Mouse (Mus musculus) midbrain, embryonic 13.5 days (tissue): ENCODE data around the gene Ubr2. TPM values are rescaled to one million over a fixed set of nuclear protein-coding genes. Genes with fewer than 3 reads are reported as not detected.

Source experiments
- ATAC-seq: fragments of 200-750 bp; cut with Nextera tagmentation; 2 replicates; pipeline ENCODE4 v1.8.0; 2017; ENCODE audit warnings: mild to moderate bottlenecking, moderate TSS enrichment, moderate library complexity
- H3K27ac ChIP-seq: fragments of 300-500 bp; sonication (generic); 2 replicates; pipeline ENCODE4 v1.5.1; 2015; ENCODE audit warnings: inconsistent platforms, mild to moderate bottlenecking, moderate library complexity
- H3K27me3 ChIP-seq: fragments of 300-500 bp; sonication (generic); 2 replicates; pipeline ENCODE4 v1.6.1; 2015; ENCODE audit warnings: mild to moderate bottlenecking, inconsistent platforms
- H3K36me3 ChIP-seq: fragments of 300-500 bp; sonication (generic); 2 replicates; pipeline ENCODE4 v1.6.1; 2015; ENCODE audit warnings: mild to moderate bottlenecking, inconsistent platforms
- H3K4me1 ChIP-seq: fragments of 300-500 bp; sonication (generic); replicated peaks from 2 replicates; pipeline ENCODE4 v1.6.1; 2015; ENCODE audit warnings: inconsistent platforms
- H3K4me2 ChIP-seq: fragments of 300-500 bp; sonication (generic); replicated peaks from 2 replicates; pipeline ENCODE4 v1.6.1; 2015; ENCODE audit warnings: moderate library complexity, mild to moderate bottlenecking, inconsistent platforms
- H3K4me3 ChIP-seq: fragments of 300-500 bp; sonication (generic); replicated peaks from 2 replicates; pipeline ENCODE4 v1.5.1; 2015; ENCODE audit warnings: mild to moderate bottlenecking, inconsistent platforms
- H3K9ac ChIP-seq: fragments of 300-500 bp; sonication (generic); replicated peaks from 2 replicates; pipeline ENCODE4 v1.6.1; 2015; ENCODE audit warnings: mild to moderate bottlenecking, inconsistent platforms
- H3K9me3 ChIP-seq: fragments of 300-500 bp; sonication (generic); 2 replicates; pipeline ENCODE4 v1.6.1; 2016; ENCODE audit warnings: mild to moderate bottlenecking, inconsistent platforms
- WGBS: fragments of 180-500 bp; shearing (Covaris S2); methylation state at CpG from one replicate; pipeline ENCODE4 v1.1.7; 2015; 5-methylcytosine and 5-hydroxymethylcytosine counted together
- polyA plus RNA-seq: library from polyadenylated mRNA; unstranded; fragments of >200 nt; fragmentation: Nextera tagmentation; extraction: Ambion mirVana; gene quantifications from 2 replicates; pipeline ENCODE4 v1.2.1, GENCODE M21; 2015

Ubr2 gene
- polyA plus RNA-seq, result 16.7 and 18.0 TPM in 2 replicates

GRCm38 (mm10) chr17:47009898-47010721, at the start of gene Ubr2:
Gene Ubr2, minus strand, starts transcription at chr17:47010556.
- Histone ChIP-seq H3K27me3 (no peaks in the 10 kb centered on the region), H3K9me3 (no peaks in the 10 kb centered on the region), H3K4me2 (peak within 1 kb of the TSS; percentile 69), H3K36me3 (peaks cover 3% of the 10 kb centered on the region), H3K4me1 (peaks cover 27% of the 10 kb centered on the region), H3K27ac (peak within 1 kb of the TSS; percentile 89), H3K9ac (peak within 1 kb of the TSS; percentile 86), H3K4me3 (peak within 1 kb of the TSS; percentile 81)
- ATAC-seq, result peak; percentile 98
- under 1% methylated on average over 76 of the region's 77 CpGs for WGBS

GRCm38 (mm10) chr17:47059836-47060360, 49.5 kb upstream of the Ubr2 start:
- no peaks in the 10 kb centered on the region for H3K27me3 ChIP-seq
- no peaks in the 10 kb centered on the region for H3K4me1 ChIP-seq
- H3K9ac ChIP-seq, result no peak overlapping the region
- H3K27ac ChIP-seq, result no peak overlapping the region
- ATAC-seq, result no peak
- H3K36me3 ChIP-seq, result no peaks in the 10 kb centered on the region
- no peak overlapping the region for H3K4me3 ChIP-seq
- WGBS, result 77% methylated on average over 12 of the region's 12 CpGs
- no peak overlapping the region for H3K4me2 ChIP-seq
- peaks cover 4% of the 10 kb centered on the region; the same call in 1 of the 2 replicates for H3K9me3 ChIP-seq

- Histone ChIP-seq H3K36me3 (no peaks in the 10 kb centered on the region), H3K27me3 (no peaks in the 10 kb centered on the region), H3K4me2 (no peak overlapping the region), H3K27ac (no peak overlapping the region), H3K4me3 (no peak overlapping the region), H3K9me3 (peaks cover 4% of the 10 kb centered on the region; the same call in 1 of the 2 replicates), H3K9ac (no peak overlapping the region), H3K4me1 (no peaks in the 10 kb centered on the region)
- no peak for ATAC-seq
- 97% methylated on average over 4 of the region's 4 CpGs for WGBS
These were observed 47.6 kb upstream of the Ubr2 start for GRCm38 (mm10) chr17:47057966-47058365.

- H3K27ac ChIP-seq, result no peak overlapping the region
- H3K4me1 ChIP-seq, result no peaks in the 10 kb centered on the region
- H3K4me2 ChIP-seq, result no peak overlapping the region
- no peaks in the 10 kb centered on the region for H3K27me3 ChIP-seq
- H3K36me3 ChIP-seq, result no peaks in the 10 kb centered on the region
- 76% methylated on average over 6 of the region's 6 CpGs for WGBS
- H3K9ac ChIP-seq, result no peak overlapping the region
- no peak overlapping the region for H3K4me3 ChIP-seq
- ATAC-seq, result no peak
- peaks cover 4% of the 10 kb centered on the region; the same call in 1 of the 2 replicates for H3K9me3 ChIP-seq
These were observed 46.1 kb upstream of the Ubr2 start for GRCm38 (mm10) chr17:47056476-47056875.

GRCm38 (mm10) chr17:47055121-47055520, 44.8 kb upstream of the Ubr2 start:
- H3K9me3 ChIP-seq, result peaks cover 4% of the 10 kb centered on the region; the same call in 1 of the 2 replicates
- no peak overlapping the region for H3K4me3 ChIP-seq
- no peaks in the 10 kb centered on the region for H3K27me3 ChIP-seq
- WGBS, result 86% methylated on average over 7 of the region's 7 CpGs
- H3K36me3 ChIP-seq, result no peaks in the 10 kb centered on the region
- no peak overlapping the region for H3K4me2 ChIP-seq
- no peak for ATAC-seq
- no peaks in the 10 kb centered on the region for H3K4me1 ChIP-seq
- no peak overlapping the region for H3K27ac ChIP-seq
- no peak overlapping the region for H3K9ac ChIP-seq

GRCm38 (mm10) chr17:47054613-47055012, 44.3 kb upstream of the Ubr2 start:
- no peak overlapping the region for H3K4me2 ChIP-seq
- no peak for ATAC-seq
- H3K9ac ChIP-seq, result no peak overlapping the region
- no peak overlapping the region for H3K27ac ChIP-seq
- no peaks in the 10 kb centered on the region for H3K27me3 ChIP-seq
- no peak overlapping the region for H3K4me3 ChIP-seq
- no peaks in the 10 kb centered on the region for H3K36me3 ChIP-seq
- WGBS, result 90% methylated on average over 11 of the region's 11 CpGs
- no peaks in the 10 kb centered on the region for H3K4me1 ChIP-seq
- peaks cover 4% of the 10 kb centered on the region; the same call in 1 of the 2 replicates for H3K9me3 ChIP-seq

- no peak for ATAC-seq
- H3K4me2 ChIP-seq, result no peak overlapping the region
- H3K36me3 ChIP-seq, result no peaks in the 10 kb centered on the region
- WGBS, result 94% methylated on average over 3 of the region's 3 CpGs
- H3K27me3 ChIP-seq, result no peaks in the 10 kb centered on the region
- H3K9ac ChIP-seq, result no peak overlapping the region
- H3K4me1 ChIP-seq, result no peaks in the 10 kb centered on the region
- no peak overlapping the region for H3K4me3 ChIP-seq
- H3K9me3 ChIP-seq, result no peaks in the 10 kb centered on the region
- no peak overlapping the region for H3K27ac ChIP-seq
These were observed 40.3 kb upstream of the Ubr2 start for GRCm38 (mm10) chr17:47050678-47051077.

GRCm38 (mm10) chr17:47042866-47043265, 32.5 kb upstream of the Ubr2 start:
- Histone ChIP-seq H3K36me3 (no peaks in the 10 kb centered on the region), H3K4me3 (no peak overlapping the region), H3K4me1 (0 out of 2 replicates have a peak, but pooled peaks cover 5% of the 10 kb centered on the region), H3K9me3 (no peaks in the 10 kb centered on the region), H3K9ac (no peak overlapping the region), H3K27ac (no peak overlapping the region), H3K27me3 (no peaks in the 10 kb centered on the region), H3K4me2 (no peak overlapping the region)
- ATAC-seq, result no peak
- 96% methylated on average over 14 of the region's 14 CpGs for WGBS

GRCm38 (mm10) chr17:47038844-47039803, 28.8 kb upstream of the Ubr2 start:
- H3K9ac ChIP-seq, result no peak overlapping the region

GRCm38 (mm10) chr17:47034536-47034935, 24.2 kb upstream of the Ubr2 start:
- Histone ChIP-seq H3K36me3 (no peaks in the 10 kb centered on the region), H3K27ac (no peak overlapping the region), H3K9ac (no peak overlapping the region), H3K4me3 (no peak overlapping the region), H3K4me1 (0 out of 2 replicates have a peak, but pooled peaks cover 5% of the 10 kb centered on the region), H3K4me2 (no peak overlapping the region), H3K27me3 (no peaks in the 10 kb centered on the region), H3K9me3 (no peaks in the 10 kb centered on the region)
- ATAC-seq, result no peak

More at GRCm38 (mm10) chr17:47038844-47039803, 28.8 kb upstream of the Ubr2 start:
- Histone ChIP-seq H3K4me3 (no peak overlapping the region), H3K4me1 (0 out of 2 replicates have a peak, but pooled peaks cover 5% of the 10 kb centered on the region), H3K36me3 (no peaks in the 10 kb centered on the region), H3K9me3 (no peaks in the 10 kb centered on the region), H3K4me2 (peak overlapping the region; percentile 30), H3K27me3 (no peaks in the 10 kb centered on the region), H3K27ac (no peak overlapping the region)
- 27% methylated on average over 18 of the region's 18 CpGs for WGBS
- peak; percentile 79 for ATAC-seq

GRCm38 (mm10) chr17:47033643-47034042, 23.3 kb upstream of the Ubr2 start:
- Histone ChIP-seq H3K9ac (no peak overlapping the region), H3K9me3 (no peaks in the 10 kb centered on the region), H3K4me1 (no peaks in the 10 kb centered on the region), H3K4me2 (no peak overlapping the region), H3K27ac (no peak overlapping the region), H3K4me3 (no peak overlapping the region), H3K36me3 (no peaks in the 10 kb centered on the region), H3K27me3 (no peaks in the 10 kb centered on the region)
- ATAC-seq, result no peak
- WGBS, result 2% methylated on average over 4 of the region's 4 CpGs
